Mouse (Mus musculus) layer of hippocampus, postnatal 25 days (tissue): Measurements from ENCODE around the gene Cx3cl1. TPM values are rescaled to one million over a fixed set of nuclear protein-coding genes. Genes with fewer than 3 reads are reported as not detected.

ENCODE experiments used
- DNase-seq, 2 experiments: peaks; one replicate each; pipeline ENCODE4 v3.0.0; 2022; ENCODE audit warnings: mixed read lengths in 2 of 2, low spot score in 1 of 2; ENCODE audit errors: extremely low spot score in 1 of 2
- total RNA-seq, 2 experiments: library from RNA; stranded (reverse); gene quantifications; 2 replicates each; pipeline ENCODE4 v1.2.3; 2021

Gene Cx3cl1
- 100 to 1,000 TPM; 490 to 500 TPM for total RNA-seq

GRCm38 (mm10) chr8:94771941-94772670, at the start of gene Cx3cl1:
Gene Cx3cl1, plus strand, starts transcription at chr8:94772009.
- DNase-seq = peak; percentile 78 to 79

- no peak for DNase-seq
Measured at GRCm38 (mm10) chr8:94725998-94726397, 45.8 kb upstream of the Cx3cl1 start.

GRCm38 (mm10) chr8:94729301-94729700, 42.5 kb upstream of the Cx3cl1 start:
- no peak for DNase-seq

GRCm38 (mm10) chr8:94733821-94734465, 37.9 kb upstream of the Cx3cl1 start:
- no peak for DNase-seq

- DNase-seq = no peak
Measured at GRCm38 (mm10) chr8:94734735-94735350, 37.0 kb upstream of the Cx3cl1 start.

- no peak for DNase-seq
Measured at GRCm38 (mm10) chr8:94735426-94736094, 36.2 kb upstream of the Cx3cl1 start.

GRCm38 (mm10) chr8:94739829-94740228, 32.0 kb upstream of the Cx3cl1 start:
- no peak for DNase-seq

- no peak for DNase-seq
Measured at GRCm38 (mm10) chr8:94740591-94740990, 31.2 kb upstream of the Cx3cl1 start.

GRCm38 (mm10) chr8:94741726-94742125, 30.1 kb upstream of the Cx3cl1 start:
- DNase-seq = no peak

- no peak for DNase-seq
Measured at GRCm38 (mm10) chr8:94744484-94744883, 27.3 kb upstream of the Cx3cl1 start.

GRCm38 (mm10) chr8:94744972-94745371, 26.8 kb upstream of the Cx3cl1 start:
- DNase-seq = no peak

GRCm38 (mm10) chr8:94745476-94746184, 26.2 kb upstream of the Cx3cl1 start, which contains the start of gene Ccl22:
Gene Ccl22, plus strand, starts transcription at chr8:94745590.
- no peak for DNase-seq

- DNase-seq = no peak
Measured at GRCm38 (mm10) chr8:94746832-94747231, 25.0 kb upstream of the Cx3cl1 start.

GRCm38 (mm10) chr8:94748363-94748762, 23.4 kb upstream of the Cx3cl1 start:
- no peak for DNase-seq

GRCm38 (mm10) chr8:94749942-94750341, 21.9 kb upstream of the Cx3cl1 start:
- no peak for DNase-seq

GRCm38 (mm10) chr8:94751023-94751849, 20.6 kb upstream of the Cx3cl1 start:
- no peak for DNase-seq

- DNase-seq = no peak
Measured at GRCm38 (mm10) chr8:94754006-94754405, 17.8 kb upstream of the Cx3cl1 start.

- DNase-seq = no peak
Measured at GRCm38 (mm10) chr8:94754486-94754885, 17.3 kb upstream of the Cx3cl1 start.

- DNase-seq = no peak
Measured at GRCm38 (mm10) chr8:94767035-94767434, 4.8 kb upstream of the Cx3cl1 start.
